Mouse (Mus musculus): ENCODE data around the gene Pttg1ip. TPM values are rescaled to one million over a fixed set of nuclear protein-coding genes. Genes with fewer than 3 reads are reported as not detected.

The Pttg1ip gene
- total RNA-seq, 2 experiments from 2014 or later, result 95.8 to 103 TPM

DNA sequence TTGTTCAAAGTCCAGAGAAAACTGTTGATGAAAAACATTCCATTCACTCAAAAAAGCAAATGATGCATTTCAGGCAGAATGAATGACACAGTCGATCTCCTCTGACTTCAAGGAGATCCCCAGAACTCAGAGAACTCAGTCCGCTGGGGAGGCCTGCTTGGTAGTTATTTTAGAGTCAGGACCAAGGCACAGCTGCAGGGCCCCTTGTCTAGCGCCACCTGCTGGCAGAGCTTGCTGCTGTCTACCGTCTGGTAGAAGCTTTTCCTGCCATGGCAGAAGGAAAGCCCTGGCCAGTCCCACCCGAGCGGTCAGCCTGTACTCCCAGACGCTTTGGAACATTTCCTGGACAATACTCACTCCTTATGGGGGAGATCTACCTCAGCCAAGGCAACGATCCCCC is 14.9 kb upstream of the Pttg1ip start:
- peak; percentile 81 to 93 for DNase-seq (ENCODE audit: low spot score in 2 of 2)

DNA sequence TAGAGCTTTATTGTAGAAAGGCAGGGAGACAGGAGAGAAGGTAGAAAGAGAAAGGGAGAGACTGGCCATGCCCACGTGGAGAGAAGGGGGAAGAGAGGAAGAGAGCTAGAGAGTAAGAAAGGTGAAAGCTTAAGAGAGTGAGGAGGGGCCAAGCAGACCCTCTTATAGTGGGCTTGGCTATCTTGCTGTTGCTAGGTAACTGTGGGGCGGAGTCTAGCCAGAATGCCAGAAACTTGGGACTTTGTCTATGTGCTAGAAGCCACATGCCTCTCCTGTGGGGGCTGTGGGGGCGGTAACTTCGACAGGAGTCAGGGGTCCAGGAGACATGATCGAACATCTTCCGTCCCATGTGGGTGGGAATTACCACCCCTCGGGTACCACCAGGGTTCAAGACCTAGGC is 12.0 kb upstream of the Pttg1ip start:
- no peak for DNase-seq (ENCODE audit: low spot score in 2 of 2)

- DNase-seq (ENCODE audit: low spot score in 2 of 2), result no peak
These were observed 11.4 kb upstream of the Pttg1ip start for GRCm38 (mm10) chr10:77569973-77570658.

- DNase-seq (ENCODE audit: low spot score in 2 of 2), result no peak
These were observed 9.3 kb upstream of the Pttg1ip start for GRCm38 (mm10) chr10:77572225-77572624.

GRCm38 (mm10) chr10:77573162-77573561 is 8.4 kb upstream of the Pttg1ip start:
- no peak for DNase-seq (ENCODE audit: low spot score in 2 of 2)

DNA sequence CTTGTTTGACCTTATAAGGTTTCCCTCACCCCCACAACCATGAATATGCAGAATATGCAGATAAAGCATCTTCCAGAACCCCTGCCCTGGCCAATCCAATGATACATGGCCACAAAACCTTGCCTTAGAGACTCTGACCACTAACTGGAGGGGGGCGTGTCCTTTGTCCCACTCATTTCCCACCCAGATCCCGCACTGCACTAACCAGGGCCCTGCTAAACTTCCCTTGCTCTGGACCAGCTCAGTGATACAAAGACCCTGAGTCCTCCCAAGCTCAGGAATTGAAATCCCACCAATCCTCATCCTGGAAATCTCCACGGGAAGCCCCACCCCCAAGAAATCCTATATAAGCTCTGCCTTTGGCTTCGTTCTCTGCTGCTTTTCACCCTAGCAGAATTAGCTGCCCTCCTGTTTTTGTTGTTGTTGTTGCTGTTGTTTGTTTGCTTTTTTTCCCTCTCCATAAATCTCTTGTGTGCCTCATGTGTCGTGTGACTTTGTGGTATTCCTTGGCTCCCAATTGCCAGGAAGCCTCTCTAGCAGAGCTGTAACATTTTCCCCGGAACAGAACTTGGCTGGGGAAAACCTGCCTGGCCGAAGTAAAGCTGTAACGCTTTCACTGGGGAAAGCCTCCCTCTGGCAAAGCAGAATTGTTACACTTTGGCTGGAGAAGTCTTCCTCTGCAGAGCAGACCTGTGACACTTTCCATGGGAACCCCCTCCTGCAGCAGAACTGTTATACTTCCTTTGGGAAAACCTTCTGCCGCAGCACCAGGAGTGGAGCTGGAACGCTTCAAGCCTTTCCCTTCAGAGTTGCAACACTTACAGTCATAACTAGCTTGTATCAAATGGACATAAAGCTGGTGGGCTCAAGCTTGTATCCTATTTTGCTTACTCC is 1.2 kb upstream of the Pttg1ip start:
- peak in 1 of 2 experiments; percentile 47 for DNase-seq (ENCODE audit: low spot score in 2 of 2)

GRCm38 (mm10) chr10:77581023-77581407 is 505 bp upstream of the Pttg1ip start:
- no peak for DNase-seq (ENCODE audit: low spot score in 2 of 2)

DNA sequence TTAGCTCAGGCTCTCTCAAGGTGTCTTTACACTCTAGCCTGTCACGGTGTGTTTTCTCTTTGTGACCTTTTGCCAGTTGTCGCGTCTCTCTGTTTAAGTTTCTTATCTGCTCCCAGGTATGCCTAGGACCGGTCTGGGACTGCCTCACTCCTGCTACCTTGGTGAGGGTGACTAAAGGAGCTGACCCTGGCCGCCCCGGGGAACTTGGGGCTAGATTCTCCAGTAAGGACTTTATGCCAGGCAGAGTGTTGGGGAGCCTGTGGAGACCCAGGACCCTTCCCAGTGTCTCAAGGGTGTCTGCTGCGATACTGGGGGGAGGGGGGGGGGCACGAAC is 732 bp downstream of the Pttg1ip start:
- no peak for DNase-seq (ENCODE audit: low spot score in 2 of 2)

- DNase-seq (ENCODE audit: low spot score in 2 of 2), result no peak
These were observed 2.4 kb downstream of the Pttg1ip start for GRCm38 (mm10) chr10:77583795-77584422.

GRCm38 (mm10) chr10:77586637-77587036 is 5.1 kb downstream of the Pttg1ip start:
- no peak for DNase-seq (ENCODE audit: low spot score in 2 of 2)

- DNase-seq (ENCODE audit: low spot score in 2 of 2), result no peak
These were observed 5.7 kb downstream of the Pttg1ip start for GRCm38 (mm10) chr10:77587091-77587775.

DNA sequence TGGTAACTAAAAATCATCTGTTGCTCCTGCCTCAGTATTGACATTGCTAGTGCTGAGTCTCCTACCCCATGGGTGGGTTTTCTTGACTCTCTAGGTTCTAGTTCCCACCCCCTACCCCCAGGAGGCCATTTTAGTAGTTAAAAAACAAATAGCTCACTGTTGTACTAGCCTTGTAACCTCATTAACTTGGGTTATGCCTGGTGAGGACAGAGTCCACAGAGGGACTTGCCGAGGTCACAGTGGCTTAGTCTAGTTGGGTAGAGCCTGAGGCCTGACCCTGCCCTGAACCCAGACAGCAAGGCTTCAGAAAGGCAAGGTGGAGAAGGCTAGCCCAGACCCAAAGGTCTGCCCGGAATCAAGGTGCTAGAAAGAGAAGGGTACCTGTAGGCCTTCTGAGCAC is 6.5 kb downstream of the Pttg1ip start:
- no peak for DNase-seq (ENCODE audit: low spot score in 2 of 2)

GRCm38 (mm10) chr10:77589117-77589516 is 7.6 kb downstream of the Pttg1ip start:
- no peak for DNase-seq (ENCODE audit: low spot score in 2 of 2)

- no peak for DNase-seq (ENCODE audit: low spot score in 2 of 2)
These were observed 8.2 kb downstream of the Pttg1ip start for GRCm38 (mm10) chr10:77589749-77590148.

DNA sequence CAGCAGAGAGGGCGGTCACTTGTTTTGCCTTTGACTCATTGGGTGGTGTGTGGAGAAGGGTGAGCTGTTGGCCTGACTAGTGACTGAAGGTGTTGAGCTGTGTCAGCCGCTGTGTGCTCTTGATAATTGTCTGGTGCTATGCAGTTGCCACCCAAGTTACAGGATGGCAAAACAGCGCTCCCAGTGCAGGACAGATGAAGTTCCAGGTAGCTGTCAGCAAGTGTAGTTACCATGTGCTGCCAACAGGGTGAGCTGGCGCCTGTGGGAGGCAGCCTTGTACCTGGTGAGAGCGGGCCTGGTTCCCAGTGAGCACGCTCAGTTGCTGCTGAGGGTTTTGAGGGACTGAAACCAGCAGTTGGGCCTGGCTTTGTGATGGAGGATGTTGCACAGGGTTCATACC is 9.3 kb downstream of the Pttg1ip start:
- DNase-seq (ENCODE audit: low spot score in 2 of 2), result no peak

DNA sequence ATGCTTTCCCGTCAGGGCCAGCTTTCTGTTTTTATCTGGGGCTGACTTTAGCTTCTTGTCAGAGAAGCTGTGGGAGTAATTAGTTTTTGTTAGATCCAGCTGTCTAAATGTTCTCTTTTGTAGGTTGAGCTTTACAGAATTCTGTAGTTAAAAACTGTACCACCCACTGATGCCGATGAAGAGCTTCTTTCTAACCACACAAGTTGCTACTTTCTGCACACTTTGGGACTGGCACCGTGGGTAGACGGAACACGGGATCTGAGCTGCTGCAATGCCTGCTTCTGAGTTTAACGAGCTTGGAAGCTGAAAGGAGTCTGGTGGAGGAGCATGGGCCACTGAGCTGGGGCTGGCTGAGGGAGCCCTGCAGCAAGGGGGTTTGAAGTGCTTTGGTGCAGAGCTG is 10.0 kb downstream of the Pttg1ip start:
- no peak for DNase-seq (ENCODE audit: low spot score in 2 of 2)

DNA sequence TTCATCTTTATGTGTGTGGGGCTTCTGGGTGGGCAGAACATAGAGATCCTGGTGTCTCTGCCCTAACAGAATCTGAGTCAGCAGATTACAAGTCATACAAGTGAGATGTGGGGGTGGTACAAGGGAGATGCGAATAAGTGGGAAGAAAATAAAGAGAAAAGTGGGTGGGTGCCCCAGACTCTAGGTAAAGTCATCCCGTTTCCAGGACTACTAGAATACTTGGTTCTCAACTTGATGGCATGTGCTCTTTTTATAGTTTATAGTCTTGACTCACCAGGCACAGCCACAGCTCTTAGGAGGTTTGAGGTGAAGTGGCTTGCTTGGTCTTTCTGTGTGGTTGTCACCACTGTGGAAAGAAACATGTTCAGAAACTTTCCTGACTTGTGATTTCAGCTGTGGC is 14.5 kb downstream of the Pttg1ip start:
- DNase-seq (ENCODE audit: low spot score in 2 of 2), result no peak

DNA sequence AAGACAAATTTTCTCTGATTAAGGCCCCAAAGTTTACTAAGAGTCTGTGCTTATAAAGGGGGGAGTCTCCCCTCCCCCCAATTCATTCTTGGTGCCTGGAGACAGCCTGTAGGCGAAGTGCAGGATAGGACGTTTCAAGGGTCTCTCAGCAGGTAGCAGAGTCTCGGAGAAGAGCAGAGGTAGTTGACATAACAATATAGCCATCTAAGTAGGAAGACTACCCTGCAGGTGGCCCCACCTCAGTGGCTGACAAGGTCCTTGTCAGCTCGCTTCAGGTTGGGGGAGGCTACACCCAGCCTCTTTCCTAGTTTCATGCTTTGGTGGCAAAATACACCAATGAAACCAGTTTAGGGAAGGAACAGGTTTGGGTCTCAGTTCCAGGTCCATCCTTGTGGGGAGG is 21.5 kb downstream of the Pttg1ip start:
- no peak for DNase-seq (ENCODE audit: low spot score in 2 of 2)

DNA sequence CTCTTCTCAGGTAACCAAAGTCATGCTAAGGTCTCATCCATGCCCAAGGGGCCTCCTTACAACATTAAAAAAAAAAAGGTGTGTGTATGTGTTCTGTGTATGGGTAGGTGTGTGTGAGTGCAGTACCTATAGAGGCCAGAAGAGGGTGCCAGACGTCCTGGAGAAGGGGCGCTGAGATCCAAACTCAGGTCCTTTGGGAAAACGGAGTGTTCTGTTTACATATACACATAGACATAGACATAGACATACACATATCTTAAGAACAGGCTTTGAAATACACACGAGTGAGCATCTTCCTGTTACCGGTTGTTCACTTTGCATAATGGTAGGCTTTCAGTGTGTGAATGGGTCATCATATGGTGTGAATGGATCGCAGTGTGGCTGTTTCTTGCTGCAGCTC is 22.6 kb downstream of the Pttg1ip start:
- DNase-seq (ENCODE audit: low spot score in 2 of 2), result no peak

- no peak for DNase-seq (ENCODE audit: low spot score in 2 of 2)
These were observed 23.4 kb downstream of the Pttg1ip start for GRCm38 (mm10) chr10:77604958-77605357.

DNA sequence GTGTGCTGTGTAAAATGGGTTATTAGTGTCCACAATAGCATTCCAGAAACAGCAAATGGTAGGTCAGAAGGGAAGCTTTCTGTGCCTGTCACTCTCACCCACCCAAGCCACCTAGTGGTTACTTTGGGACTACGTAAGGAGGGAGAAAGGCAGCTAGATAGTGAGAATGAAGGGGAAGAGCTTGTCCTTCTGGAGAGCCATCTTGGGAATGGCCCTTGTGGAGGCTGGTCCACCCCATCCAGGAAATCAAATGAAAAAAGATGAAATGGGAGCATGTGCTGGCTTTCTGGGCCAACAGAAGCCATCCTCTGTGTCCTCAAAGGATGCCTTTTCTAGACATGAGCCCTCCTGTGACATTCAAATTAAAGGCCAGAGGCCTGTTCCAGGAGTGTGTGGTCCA is 23.8 kb downstream of the Pttg1ip start:
- no peak for DNase-seq (ENCODE audit: low spot score in 2 of 2)

Data from gastrocnemius, postnatal 4 days (tissue).